In the genomic region with DNA sequence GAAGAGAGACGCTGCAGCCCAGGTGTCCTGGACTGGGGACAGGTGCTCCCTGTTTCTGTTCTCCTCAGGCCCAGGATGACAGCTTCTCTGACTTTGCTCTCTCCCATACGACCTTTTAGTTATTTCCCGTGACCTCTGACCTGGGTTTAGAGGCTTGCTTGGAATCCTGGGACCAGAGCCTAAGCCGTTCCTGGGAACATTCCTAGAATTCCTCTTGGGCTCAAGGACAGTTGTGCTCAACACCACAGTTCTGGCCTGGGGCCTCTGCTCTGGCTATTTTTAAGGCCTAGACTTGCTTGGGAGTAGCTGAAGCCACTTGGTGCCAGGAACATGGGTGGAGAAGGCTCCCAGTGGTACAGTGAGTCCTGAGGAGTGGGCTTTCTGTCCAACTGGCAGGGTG, we compare ENCODE assay signal across 14 mouse cellular contexts. TPM values are rescaled to one million over a fixed set of nuclear protein-coding genes. Genes with fewer than 3 reads are reported as not detected.
DNase-seq lines count a peak whose midpoint lies in the region; ATAC-seq and TF ChIP-seq lines count a peak whose summit lies in the region.
"Had no signal": no experiment of that assay in that cellular context is flagged by ENCODE, and none has a peak within 500 bp of the region (broad histone marks: within the 10 kb centered on the region; RNA-seq: fewer than 3 reads in every experiment).

No protein-coding gene starts in this region.

- 43% methylated on average over 4 of the region's 4 CpGs for WGBS in heart, adult 2 months
- 36% methylated on average over 4 of the region's 4 CpGs for WGBS in kidney, postnatal 0 days
- 55% methylated on average over 4 of the region's 4 CpGs for WGBS in stomach, postnatal 0 days

- H3K4me1 ChIP-seq in ES-E14 (ENCODE audit: control insufficient read depth in 2 of 2, insufficient read depth in 2 of 2, low read length in 2 of 2, poor library complexity in 1 of 2): peaks cover 5 to 19% of the 10 kb centered on the region in 2 experiments; a peak in 3 of 4 replicates
- H3K4me1 ChIP-seq in heart, adult 2 months (ENCODE audit: control insufficient read depth, insufficient read depth, low read length): peaks cover 40% of the 10 kb centered on the region
- H3K4me1 ChIP-seq in kidney, postnatal 0 days (replicated peaks; ENCODE audit: insufficient read depth, low read length): peaks cover 8% of the 10 kb centered on the region
- H3K4me1 ChIP-seq in stomach, postnatal 0 days (replicated peaks; ENCODE audit: control insufficient read depth, insufficient read depth): peaks cover 2% of the 10 kb centered on the region

- H3K9ac ChIP-seq in ES-E14 (ENCODE audit: insufficient read depth, low read depth, low read length, poor library complexity, severe bottlenecking): no peak overlapping the region; the same call in 1 of the 2 replicates
- H3K9ac ChIP-seq in heart, adult 2 months (ENCODE audit: low read depth, low read length): no peak overlapping the region
- no peak overlapping the region for H3K9ac ChIP-seq in kidney, postnatal 0 days (ENCODE audit: low read depth, low read length)
- H3K9ac ChIP-seq in stomach, postnatal 0 days (ENCODE audit: low read length): no peak overlapping the region

- H3K4me2 ChIP-seq in kidney, postnatal 0 days (ENCODE audit: low read length): no peak overlapping the region
- no peak overlapping the region for H3K4me2 ChIP-seq in stomach, postnatal 0 days (replicated peaks; ENCODE audit: low read depth)

- H3K27ac ChIP-seq in ES-E14 (ENCODE audit: insufficient read depth, low read depth, low read length, poor library complexity, severe bottlenecking): no peak overlapping the region
- H3K27ac ChIP-seq in heart, adult 2 months: peak overlapping the region; percentile 53
- no peak overlapping the region; the same call in 1 of the 2 replicates for H3K27ac ChIP-seq in kidney, postnatal 0 days
- no peak overlapping the region for H3K27ac ChIP-seq in stomach, postnatal 0 days (replicated peaks)

- TF ChIP-seq POLR2A in heart, adult 2 months (IDR thresholded peaks at IDR 0.05; ENCODE audit: insufficient read depth, low read depth, low read length): no peak

- H3K4me3 ChIP-seq in ES-E14 (ENCODE audit: insufficient read depth in 1 of 2, low read depth in 1 of 2, low read length in 2 of 2, poor library complexity in 1 of 2, severe bottlenecking in 1 of 2): no peak overlapping the region
- no peak overlapping the region for H3K4me3 ChIP-seq in heart, adult 2 months
- H3K4me3 ChIP-seq in kidney, postnatal 0 days (replicated peaks; ENCODE audit: low read depth, low read length): no peak overlapping the region
- no peak overlapping the region for H3K4me3 ChIP-seq in stomach, postnatal 0 days (ENCODE audit: low read depth, low read length)

- TF ChIP-seq EP300 in heart, adult 2 months (IDR thresholded peaks at IDR 0.05; ENCODE audit: insufficient read depth, low read depth, low read length): 0 out of 2 replicates have a peak, but pooled peaks have one; percentile 15
- TF ChIP-seq EP300 in stomach, postnatal 0 days (optimal IDR thresholded peaks at IDR 0.05): no peak

- no peaks in the 10 kb centered on the region for H3K27me3 ChIP-seq in heart, adult 2 months (ENCODE audit: control insufficient read depth, insufficient read depth, low read length)
- no peaks in the 10 kb centered on the region for H3K27me3 ChIP-seq in kidney, postnatal 0 days (ENCODE audit: insufficient read depth, low read length)
- no peaks in the 10 kb centered on the region for H3K27me3 ChIP-seq in stomach, postnatal 0 days (ENCODE audit: control insufficient read depth, insufficient read depth, low read length)

- ATAC-seq in kidney, postnatal 0 days (replicated peaks; ENCODE audit: low FRiP score, low read depth): peak; percentile 20; the same call in 1 of the 2 replicates
- ATAC-seq in stomach, postnatal 0 days (ENCODE audit: low FRiP score, low TSS enrichment): no peak

- in situ Hi-C loops in ES-E14 (cut with MboI; ENCODE audit: low sequenced_read_pairs in 2 of 2, unreplicated experiment in 2 of 2): no loop called here

- no peak for TF ChIP-seq CTCF in heart, adult 2 months (IDR thresholded peaks at IDR 0.05)
- no peak for TF ChIP-seq CTCF in kidney, postnatal 0 days (IDR thresholded peaks at IDR 0.05; ENCODE audit: low read depth)
- TF ChIP-seq CTCF in stomach, postnatal 0 days (IDR thresholded peaks at IDR 0.05; ENCODE audit: low read depth): no peak

- intact Hi-C loops in heart, adult 2 months (cut with DNase I): loop anchor here (5.0 kb wide), 1 partner anchor 53 kb away; a partner anchor contains a TSS

- no peaks in the 10 kb centered on the region; the same call in 1 of the 2 replicates for H3K79me2 ChIP-seq in heart, adult 2 months (replicated peaks; ENCODE audit: control insufficient read depth, insufficient read depth, low read length)

- H3K9me3 ChIP-seq in ES-E14 (ENCODE audit: control insufficient read depth, insufficient read depth, low read depth, low read length): no peaks in the 10 kb centered on the region
- no peaks in the 10 kb centered on the region for H3K9me3 ChIP-seq in kidney, postnatal 0 days (replicated peaks; ENCODE audit: low read length)
- H3K9me3 ChIP-seq in stomach, postnatal 0 days (ENCODE audit: control insufficient read depth, low read length): no peaks in the 10 kb centered on the region

- peak; percentile 61 for DNase-seq in cerebellum, adult 9-11 months
- DNase-seq in cerebellum, adult 8-10 months: no peak
- peak; percentile 52 for DNase-seq in ES-E14 (ENCODE audit: low read depth, low spot score)
- DNase-seq in heart, adult 2 months: peak in 1 of 2 experiments; percentile 69
- peak; percentile 75 for DNase-seq in kidney, postnatal 0 days (ENCODE audit: low spot score)
- DNase-seq in spleen, adult 12 weeks (ENCODE audit: low spot score): no peak
- DNase-seq in stomach, postnatal 0 days (ENCODE audit: low spot score): no peak
- DNase-seq in spleen, adult 18-20 months: no peak
- DNase-seq: adrenal gland, adult 8-10 months had no signal

- H3K36me3 ChIP-seq in ES-E14 (ENCODE audit: control insufficient read depth, insufficient read depth, low read length, poor library complexity, severe bottlenecking): no peaks in the 10 kb centered on the region
- no peaks in the 10 kb centered on the region for H3K36me3 ChIP-seq in heart, adult 2 months (ENCODE audit: control insufficient read depth, insufficient read depth, low read length)
- H3K36me3 ChIP-seq in kidney, postnatal 0 days (ENCODE audit: insufficient read depth, low read length): no peaks in the 10 kb centered on the region
- H3K36me3 ChIP-seq in stomach, postnatal 0 days (ENCODE audit: control insufficient read depth, insufficient read depth, low read length): no peaks in the 10 kb centered on the region

TF ChIP-seq in ES-E14, 5 proteins besides CTCF, POLR2A, EP300 and RAD21:
- TF ChIP-seq ZC3H11A (IDR thresholded peaks at IDR 0.05; ENCODE audit: borderline replicate concordance, low read depth, low read length) (no peak), HCFC1 (IDR thresholded peaks at IDR 0.05; ENCODE audit: borderline replicate concordance, insufficient read depth, low read length) (no peak), ZNF384 (IDR thresholded peaks at IDR 0.05; ENCODE audit: low read depth, low read length) (no peak), CHD2 (IDR thresholded peaks at IDR 0.05; ENCODE audit: low read depth, low read length) (no peak), MAFK (IDR thresholded peaks at IDR 0.05; ENCODE audit: insufficient read depth, low read depth, low read length) (no peak)

RNA-seq across cellular contexts. Expression of a gene that starts 6.4 kb away (rescaled TPM):
- 14.3 and 16.8 TPM in 2 replicates for total RNA-seq in ES-E14 (2012; rRNA removed)
- 10 to 100 TPM; 25.7 to 28.2 TPM for total RNA-seq in heart, adult 2 months (2021)
- polyA plus RNA-seq in heart, adult 2 months (2012; rRNA removed): 24.8 and 39.2 TPM in 2 replicates
- 13.1 and 15.7 TPM in 2 replicates for polyA plus RNA-seq in kidney, postnatal 0 days (2015; fragmentation: Nextera tagmentation; extraction: Ambion mirVana)
- 21.2 and 21.5 TPM in 2 replicates for polyA plus RNA-seq in stomach, postnatal 0 days (2015; fragmentation: Nextera tagmentation; extraction: Ambion mirVana)

RNA-seq across cellular contexts. Expression of a gene that starts 41.7 kb away (rescaled TPM):
- 10.7 and 11.1 TPM in 2 replicates for total RNA-seq in ES-E14 (2012; rRNA removed)
- total RNA-seq in heart, adult 2 months (2021): 1 to 10 TPM; 7.9 to 8.2 TPM
- 4.9 and 9.0 TPM in 2 replicates for polyA plus RNA-seq in heart, adult 2 months (2012; rRNA removed)
- polyA plus RNA-seq in kidney, postnatal 0 days (2015; fragmentation: Nextera tagmentation; extraction: Ambion mirVana): 50.6 and 54.6 TPM in 2 replicates
- polyA plus RNA-seq in stomach, postnatal 0 days (2015; fragmentation: Nextera tagmentation; extraction: Ambion mirVana): 22.1 and 25.3 TPM in 2 replicates

RNA-seq across cellular contexts. Expression of a gene that starts 45.4 kb away (rescaled TPM):
- total RNA-seq in ES-E14 (2012; rRNA removed): 0.11 and 0.13 TPM in 2 replicates
- total RNA-seq in heart, adult 2 months (2021): under 1 TPM; 0.05 to 0.34 TPM
- 0.03 and 0.10 TPM in 2 replicates for polyA plus RNA-seq in heart, adult 2 months (2012; rRNA removed)
- 0.26 and 0.39 TPM in 2 replicates for polyA plus RNA-seq in kidney, postnatal 0 days (2015; fragmentation: Nextera tagmentation; extraction: Ambion mirVana)
- 0.91 and 1.1 TPM in 2 replicates for polyA plus RNA-seq in stomach, postnatal 0 days (2015; fragmentation: Nextera tagmentation; extraction: Ambion mirVana)
- polyA plus RNA-seq: C2C12 had no signal

RNA-seq across cellular contexts. Expression of a gene that starts 45.5 kb away (rescaled TPM):
- not detected in 2 replicates for total RNA-seq in ES-E14 (2012; rRNA removed)
- not detected for total RNA-seq in heart, adult 2 months (2021)
- not detected in 2 replicates for polyA plus RNA-seq in heart, adult 2 months (2012; rRNA removed)
- not detected in 2 replicates for polyA plus RNA-seq in kidney, postnatal 0 days (2015; fragmentation: Nextera tagmentation; extraction: Ambion mirVana)
- 0.11 TPM in 1 of 2 replicates, not detected in the other for polyA plus RNA-seq in stomach, postnatal 0 days (2015; fragmentation: Nextera tagmentation; extraction: Ambion mirVana)
- total RNA-seq: adrenal gland, adult 8-10 months; common myeloid progenitor, adult 5-6 weeks; megakaryocyte-erythroid progenitor cell, adult 5-6 weeks had no signal
- polyA plus RNA-seq: C2C12 had no signal

RNA-seq across cellular contexts. Expression of a gene that starts 55.2 kb away (rescaled TPM):
- not detected in 2 replicates for total RNA-seq in ES-E14 (2012; rRNA removed)
- not detected for total RNA-seq in heart, adult 2 months (2021)
- not detected in 2 replicates for polyA plus RNA-seq in heart, adult 2 months (2012; rRNA removed)
- not detected in 2 replicates for polyA plus RNA-seq in kidney, postnatal 0 days (2015; fragmentation: Nextera tagmentation; extraction: Ambion mirVana)
- not detected in 2 replicates for polyA plus RNA-seq in stomach, postnatal 0 days (2015; fragmentation: Nextera tagmentation; extraction: Ambion mirVana)
- total RNA-seq: adrenal gland, adult 8-10 months; common myeloid progenitor, adult 5-6 weeks; left cerebral cortex, adult 8-10 months; megakaryocyte-erythroid progenitor cell, adult 5-6 weeks had no signal
- polyA plus RNA-seq: C2C12; frontal cortex, adult 2 months had no signal

Comparison
In these comparisons a context has a peak if more than half of its experiments do, and no peak if none do; other contexts are left out.
1. DNase-seq: peak in cerebellum, adult 9-11 months (single experiment), ES-E14 (single experiment) and kidney, postnatal 0 days (single experiment); none in cerebellum, adult 8-10 months (single experiment), spleen, adult 12 weeks (single experiment), stomach, postnatal 0 days (single experiment) and spleen, adult 18-20 months (0 of 2).